Mouse (Mus musculus) small intestine, adult 2 months (tissue): ENCODE measurements around the gene Plekhm3. TPM values are rescaled to one million over a fixed set of nuclear protein-coding genes. Genes with fewer than 3 reads are reported as not detected.

Source experiments
- H3K27ac ChIP-seq: fragments of 200-500 bp; 2 replicates; pipeline ENCODE4 v1.5.1; 2012; ENCODE audit warnings: low read depth, low read length, control low read depth, inconsistent platforms; ENCODE audit not compliant: insufficient read depth
- H3K27me3 ChIP-seq: fragments of 200-500 bp; 2 replicates; pipeline ENCODE4 v1.6.1; 2012; ENCODE audit warnings: mild to moderate bottlenecking, moderate library complexity, low read length, inconsistent platforms; ENCODE audit not compliant: control insufficient read depth, insufficient read depth
- H3K36me3 ChIP-seq: fragments of 200-500 bp; 2 replicates; pipeline ENCODE4 v1.6.1; 2012; ENCODE audit warnings: mild to moderate bottlenecking, low read length, control low read depth, inconsistent platforms; ENCODE audit not compliant: control insufficient read depth, insufficient read depth
- H3K4me1 ChIP-seq: fragments of 200-500 bp; 2 replicates; pipeline ENCODE4 v1.6.1; 2012; ENCODE audit warnings: low read length, inconsistent platforms, mixed read lengths; ENCODE audit not compliant: control insufficient read depth, insufficient read depth, insufficient read length
- H3K4me3 ChIP-seq: fragments of 200-500 bp; 2 replicates; pipeline ENCODE4 v1.5.1; 2012; ENCODE audit warnings: low read depth, mild to moderate bottlenecking, control low read depth, inconsistent platforms, low read length, moderate library complexity
- CTCF ChIP-seq: fragments of 200-500 bp; IDR thresholded peaks from 2 replicates; pipeline ENCODE4 v1.5.1; 2012; ENCODE audit warnings: low read depth, mild to moderate bottlenecking, control low read depth, inconsistent platforms, low read length, moderate library complexity, mixed read lengths; ENCODE audit not compliant: insufficient replicate concordance, insufficient read length; ENCODE audit errors: extremely low read depth
- POLR2A ChIP-seq: fragments of 200-500 bp; IDR thresholded peaks from 2 replicates; pipeline ENCODE4 v1.6.1; 2012; ENCODE audit warnings: low read depth, mild to moderate bottlenecking, control low read depth, inconsistent platforms, low read length, moderate library complexity
- WGBS: fragments of 180-500 bp; shearing (Covaris S2); methylation state at CpG from one replicate; pipeline ENCODE4 v1.1.7; 2018; 5-methylcytosine and 5-hydroxymethylcytosine counted together
- polyA plus RNA-seq: library from polyadenylated mRNA; depleted of rRNA; stranded (reverse); fragments of >200 nt; gene quantifications from 2 replicates; pipeline ENCODE4 v1.2.3, GENCODE M21; 2012

Gene Plekhm3
- polyA plus RNA-seq, 1 experiment, result 4.0 TPM

- no peaks in the 10 kb centered on the region for H3K27me3 ChIP-seq
- H3K4me3 ChIP-seq, result peak overlapping the region; percentile 3; the same call in 1 of the 2 replicates
- TF ChIP-seq CTCF, result no peak
- TF ChIP-seq POLR2A, result no peak
- no peaks in the 10 kb centered on the region for H3K36me3 ChIP-seq
- 33% methylated on average over 6 of the region's 6 CpGs for WGBS
- peaks cover 44% of the 10 kb centered on the region for H3K4me1 ChIP-seq
- H3K27ac ChIP-seq, result peak overlapping the region; percentile 99
Observed at GRCm38 (mm10) chr1:64787701-64788515, 168.7 kb downstream of the Plekhm3 start.

GRCm38 (mm10) chr1:64779863-64780262 is 176.8 kb downstream of the Plekhm3 start:
- TF ChIP-seq POLR2A (no peak), CTCF (no peak)
- Histone ChIP-seq H3K4me3 (no peak overlapping the region), H3K36me3 (no peaks in the 10 kb centered on the region), H3K27me3 (no peaks in the 10 kb centered on the region), H3K27ac (no peak overlapping the region), H3K4me1 (no peaks in the 10 kb centered on the region)
- 92% methylated on average over 12 of the region's 12 CpGs for WGBS

GRCm38 (mm10) chr1:64779415-64779814 is 177.2 kb downstream of the Plekhm3 start:
- WGBS, result 85% methylated on average over 5 of the region's 5 CpGs
- H3K27me3 ChIP-seq, result no peaks in the 10 kb centered on the region
- H3K4me3 ChIP-seq, result no peak overlapping the region
- H3K36me3 ChIP-seq, result no peaks in the 10 kb centered on the region
- no peaks in the 10 kb centered on the region for H3K4me1 ChIP-seq
- no peak overlapping the region for H3K27ac ChIP-seq
- no peak for TF ChIP-seq POLR2A
- no peak for TF ChIP-seq CTCF

- TF ChIP-seq POLR2A (no peak), CTCF (no peak)
- H3K27me3 ChIP-seq, result no peaks in the 10 kb centered on the region
- 90% methylated on average over 4 of the region's 4 CpGs for WGBS
Observed at GRCm38 (mm10) chr1:64773305-64773704, 183.3 kb downstream of the Plekhm3 start.

GRCm38 (mm10) chr1:64770169-64770568 is 186.5 kb downstream of the Plekhm3 start:
- WGBS, result 67% methylated on average over 6 of the region's 6 CpGs
- no peaks in the 10 kb centered on the region for H3K27me3 ChIP-seq
- H3K4me3 ChIP-seq, result no peak overlapping the region
- TF ChIP-seq POLR2A, result no peak
- no peak for TF ChIP-seq CTCF
- no peaks in the 10 kb centered on the region for H3K4me1 ChIP-seq
- H3K36me3 ChIP-seq, result no peaks in the 10 kb centered on the region
- no peak overlapping the region for H3K27ac ChIP-seq

More at GRCm38 (mm10) chr1:64773305-64773704, 183.3 kb downstream of the Plekhm3 start:
- H3K4me3 ChIP-seq, result no peak overlapping the region
- no peak overlapping the region for H3K27ac ChIP-seq
- H3K4me1 ChIP-seq, result no peaks in the 10 kb centered on the region
- no peaks in the 10 kb centered on the region for H3K36me3 ChIP-seq

- no peak for TF ChIP-seq POLR2A
- TF ChIP-seq CTCF, result no peak
- H3K27me3 ChIP-seq, result no peaks in the 10 kb centered on the region
- no peak overlapping the region for H3K4me3 ChIP-seq
- no peak overlapping the region for H3K27ac ChIP-seq
- no peaks in the 10 kb centered on the region for H3K36me3 ChIP-seq
- WGBS, result 48% methylated on average over 4 of the region's 4 CpGs
- H3K4me1 ChIP-seq, result peaks cover 7% of the 10 kb centered on the region
Observed at GRCm38 (mm10) chr1:64761646-64762045, 195.0 kb downstream of the Plekhm3 start.

GRCm38 (mm10) chr1:64757766-64758165 is 198.9 kb downstream of the Plekhm3 start:
- H3K27ac ChIP-seq, result no peak overlapping the region
- 70% methylated on average over 5 of the region's 5 CpGs for WGBS
- peaks cover 28% of the 10 kb centered on the region for H3K4me1 ChIP-seq
- H3K4me3 ChIP-seq, result no peak overlapping the region
- H3K27me3 ChIP-seq, result no peaks in the 10 kb centered on the region
- no peak for TF ChIP-seq POLR2A
- TF ChIP-seq CTCF, result no peak
- no peaks in the 10 kb centered on the region for H3K36me3 ChIP-seq
